Mouse (Mus musculus) liver, adult (tissue): Measurements from ENCODE around the gene Atp6v0a1.

Experiments
- GATA4 ChIP-seq: IDR thresholded peaks from 2 replicates; pipeline ENCODE4 v1.6.1; 2014; ENCODE audit warnings: mild to moderate bottlenecking, low read length; ENCODE audit not compliant: insufficient replicate concordance

Atp6v0a1 gene

DNA sequence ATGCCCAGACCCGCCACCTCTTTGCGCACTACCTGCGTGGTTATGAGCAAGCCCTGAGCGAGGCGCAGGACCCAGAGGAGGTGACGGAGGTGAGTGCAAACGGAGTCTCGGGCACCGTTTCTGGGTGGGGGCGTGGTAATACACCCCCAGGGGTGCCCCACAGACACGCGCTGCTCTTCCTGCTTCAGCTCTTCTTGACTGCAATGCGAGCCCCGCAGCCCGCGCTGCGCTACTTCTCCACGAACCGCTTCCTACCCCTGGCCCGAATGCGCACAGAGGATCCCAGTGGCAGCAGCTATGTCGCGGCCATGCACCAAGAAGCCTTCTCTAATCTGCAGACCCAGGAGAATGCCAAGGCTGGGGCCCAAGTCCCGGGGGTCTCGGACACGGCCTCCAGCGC is 70.5 kb downstream of the Atp6v0a1 start:
- TF ChIP-seq GATA4 = no peak

DNA sequence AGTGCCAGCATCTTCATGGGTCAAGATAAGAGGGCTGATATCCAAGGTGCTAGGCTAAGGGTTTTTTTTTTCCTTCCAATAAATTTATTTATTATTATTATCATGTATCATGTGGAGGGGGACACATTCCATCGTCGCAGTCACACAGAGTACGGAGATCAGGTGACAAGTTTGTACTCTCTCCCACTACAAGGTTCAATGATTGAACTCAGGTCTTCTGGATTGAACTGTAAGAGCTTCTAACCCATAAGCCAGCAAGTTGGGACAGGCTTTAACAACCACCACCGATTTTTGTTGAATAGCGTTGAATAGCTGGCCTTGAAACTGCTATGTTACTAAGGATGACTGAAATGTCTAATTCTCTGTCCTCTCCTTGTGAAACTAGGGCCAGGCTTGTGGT is 71.2 kb downstream of the Atp6v0a1 start:
- TF ChIP-seq GATA4 = no peak

- no peak for TF ChIP-seq GATA4
Observed at GRCm38 (mm10) chr11:101081659-101082058, 72.4 kb downstream of the Atp6v0a1 start.

- no peak for TF ChIP-seq GATA4
Observed at GRCm38 (mm10) chr11:101082208-101083082, 73.2 kb downstream of the Atp6v0a1 start, which contains the start of gene Coasy. Coasy (plus strand) TSS chr11:101082565.

DNA sequence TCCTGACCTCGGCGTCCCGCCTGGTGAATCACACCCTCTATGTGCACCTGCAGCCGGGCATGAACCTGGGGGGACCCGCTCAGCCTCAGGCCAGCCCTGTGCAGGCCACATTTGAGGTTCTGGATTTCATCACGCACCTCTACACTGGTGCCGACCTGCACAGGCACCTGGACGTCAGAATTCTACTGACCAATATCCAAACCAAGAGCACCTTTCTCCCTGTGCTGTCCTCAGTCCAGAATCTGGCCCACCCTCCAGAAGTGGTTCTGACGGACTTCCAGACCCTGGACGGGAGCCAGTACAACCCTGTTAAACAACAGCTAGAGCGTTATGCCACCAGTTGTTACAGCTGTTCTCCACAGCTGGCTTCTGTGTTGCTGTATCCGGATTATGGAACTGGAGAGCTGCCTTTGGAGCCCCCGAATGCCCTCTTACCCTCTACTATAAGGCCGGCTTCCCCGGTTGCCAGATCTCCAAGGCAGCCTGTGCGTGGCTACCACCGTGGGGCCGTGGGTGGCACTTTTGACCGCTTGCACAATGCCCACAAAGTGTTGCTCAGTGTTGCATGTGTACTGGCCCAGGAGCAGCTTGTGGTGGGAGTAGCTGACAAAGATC is 73.9 kb downstream of the Atp6v0a1 start:
- TF ChIP-seq GATA4 = no peak

DNA sequence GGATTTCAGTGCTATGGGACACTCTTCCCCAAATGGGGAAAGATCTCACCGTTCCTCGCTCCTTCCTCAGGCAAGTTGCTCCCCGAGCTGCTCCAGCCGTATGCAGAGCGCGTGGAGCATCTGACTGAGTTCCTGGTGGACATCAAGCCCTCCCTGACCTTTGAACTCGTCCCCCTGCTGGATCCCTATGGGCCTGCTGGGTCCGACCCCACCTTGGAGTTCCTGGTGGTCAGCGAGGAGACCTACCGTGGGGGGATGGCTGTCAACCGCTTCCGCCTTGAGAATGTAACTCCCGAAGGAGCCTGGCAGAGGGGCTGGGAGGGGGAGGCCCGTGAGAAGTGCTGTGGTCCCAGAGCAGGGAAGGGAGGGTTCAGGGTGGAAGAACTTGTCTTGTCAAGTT is 75.0 kb downstream of the Atp6v0a1 start:
- no peak for TF ChIP-seq GATA4

DNA sequence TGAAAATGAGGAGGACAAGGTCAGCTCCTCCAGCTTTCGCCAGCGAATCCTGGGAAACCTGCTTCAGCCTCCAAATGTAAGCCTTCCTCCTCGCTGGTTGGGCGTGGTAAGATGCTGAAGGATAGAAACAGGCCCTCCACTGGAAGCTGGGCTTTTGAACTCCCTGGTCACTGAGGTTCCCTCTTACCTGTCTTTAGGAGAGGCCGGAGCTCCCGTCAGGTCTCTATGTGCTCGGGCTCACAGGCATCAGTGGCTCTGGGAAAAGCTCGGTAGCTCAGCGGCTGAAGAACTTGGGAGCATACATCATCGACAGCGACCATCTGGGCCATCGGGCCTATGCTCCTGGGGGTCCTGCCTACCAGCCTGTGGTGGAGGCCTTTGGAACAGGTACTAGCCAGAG is 75.6 kb downstream of the Atp6v0a1 start:
- TF ChIP-seq GATA4 = no peak

GRCm38 (mm10) chr11:101085617-101086322 is 76.5 kb downstream of the Atp6v0a1 start:
- no peak for TF ChIP-seq GATA4

DNA sequence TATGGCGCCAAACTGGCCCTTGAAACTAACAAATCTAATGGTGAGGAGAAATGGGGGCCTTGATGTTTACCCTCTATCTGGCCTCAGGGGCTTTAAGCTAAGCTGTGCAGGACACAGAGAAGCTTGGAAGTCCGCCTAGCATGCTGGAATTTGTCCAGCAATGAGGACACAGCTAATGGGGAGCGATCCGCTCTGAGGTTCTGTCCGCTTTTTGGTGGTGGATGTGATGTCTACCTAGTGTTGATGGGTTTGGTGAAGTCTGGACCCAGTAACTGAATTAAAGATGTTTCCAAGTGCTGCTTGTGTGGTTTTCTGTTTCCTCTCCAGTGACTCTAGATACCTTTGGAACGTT is 77.0 kb downstream of the Atp6v0a1 start:
- no peak for TF ChIP-seq GATA4

- peak; percentile 38; the same call in 1 of the 2 replicates for TF ChIP-seq GATA4
Observed at GRCm38 (mm10) chr11:101086756-101087681, 77.8 kb downstream of the Atp6v0a1 start, which contains the start of gene Mlx. Mlx (plus strand) TSS chr11:101087277.

DNA sequence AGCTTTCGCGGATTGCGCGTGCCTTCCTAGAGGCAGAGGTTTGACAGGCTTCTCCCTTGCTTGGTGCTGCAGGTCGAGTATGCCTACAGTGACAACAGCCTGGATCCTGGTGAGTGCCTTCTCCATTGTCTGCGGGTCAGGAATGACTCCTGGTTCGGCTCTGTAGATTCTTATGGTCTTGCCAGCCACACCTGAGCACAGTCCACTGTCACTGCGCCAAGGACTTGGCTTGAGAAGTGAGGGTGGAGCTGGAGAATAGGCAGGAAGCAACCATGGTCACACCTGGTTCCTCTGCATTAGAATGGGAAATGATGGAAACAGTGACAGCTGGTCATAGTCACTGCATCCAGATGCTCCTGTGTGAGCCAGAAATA is 78.4 kb downstream of the Atp6v0a1 start:
- no peak for TF ChIP-seq GATA4

- TF ChIP-seq GATA4 = no peak
Observed at GRCm38 (mm10) chr11:101089931-101090330, 80.7 kb downstream of the Atp6v0a1 start.

DNA sequence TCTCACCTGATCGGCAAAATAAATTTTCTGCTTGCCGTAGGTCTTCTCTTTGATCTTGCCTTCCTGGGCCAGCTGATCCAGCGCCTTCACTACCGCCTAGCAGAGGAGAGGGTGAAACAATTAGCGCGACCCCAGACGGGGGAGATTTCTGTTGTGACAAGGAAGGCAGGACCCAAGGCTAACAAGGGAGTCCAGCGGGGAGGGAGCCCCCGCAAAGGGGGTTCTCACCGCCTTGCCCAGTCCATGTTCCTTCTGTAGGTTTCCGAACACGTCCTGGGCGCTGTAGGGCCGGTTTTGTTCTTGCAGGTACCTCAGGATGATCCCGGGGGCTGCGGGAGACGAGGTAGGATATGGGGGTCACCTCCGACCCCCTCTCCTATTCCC is 85.7 kb downstream of the Atp6v0a1 start:
- no peak for TF ChIP-seq GATA4

- no peak for TF ChIP-seq GATA4
Observed at GRCm38 (mm10) chr11:101095314-101096024, 86.2 kb downstream of the Atp6v0a1 start, which contains the start of gene Psmc3ip. Psmc3ip (minus strand) TSS chr11:101095436.
